Mouse (Mus musculus): ENCODE data around the gene Pnpla8. TPM values are rescaled to one million over a fixed set of nuclear protein-coding genes. Genes with fewer than 3 reads are reported as not detected.

Pnpla8 gene
- polyA plus RNA-seq, 1 experiment from 2014 or later, result 65.5 TPM

DNA sequence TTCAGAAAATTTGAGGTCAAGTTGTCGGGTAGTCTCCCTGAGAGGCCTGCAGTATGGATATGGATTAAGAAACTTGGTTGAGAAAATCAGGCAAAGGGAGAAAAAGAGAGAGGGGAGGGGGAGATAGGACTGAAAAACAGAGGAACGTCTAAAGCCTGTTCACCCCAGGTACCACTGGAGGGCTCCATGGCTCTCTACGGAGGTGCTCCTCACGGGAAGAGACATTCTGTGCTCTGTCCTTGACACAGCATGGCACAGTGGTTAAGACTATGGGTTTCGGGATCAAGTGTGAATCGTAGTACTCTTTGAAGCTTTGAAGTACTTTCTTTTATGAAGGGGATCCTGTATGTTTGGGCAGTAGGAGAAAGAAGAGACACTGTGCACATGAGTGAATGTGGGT, 106.3 kb downstream of the Pnpla8 start:
- Histone ChIP-seq H3K9ac (no peak overlapping the region), H3K4me2 (no peak overlapping the region), H3K27ac (ENCODE audit: poor library complexity, severe bottlenecking) (no peak overlapping the region), H3K9me3 (replicated peaks) (no peaks in the 10 kb centered on the region), H3K4me1 (replicated peaks) (peaks cover 8% of the 10 kb centered on the region; the same call in 1 of the 2 replicates), H3K27me3 (replicated peaks) (peaks cover 28% of the 10 kb centered on the region), H3K4me3 (no peak overlapping the region), H3K36me3 (no peaks in the 10 kb centered on the region)
- WGBS, result 35% methylated on average over 6 of the region's 6 CpGs
- ATAC-seq (ENCODE audit: insufficient number of reproducible peaks, low FRiP score), result no peak

DNA sequence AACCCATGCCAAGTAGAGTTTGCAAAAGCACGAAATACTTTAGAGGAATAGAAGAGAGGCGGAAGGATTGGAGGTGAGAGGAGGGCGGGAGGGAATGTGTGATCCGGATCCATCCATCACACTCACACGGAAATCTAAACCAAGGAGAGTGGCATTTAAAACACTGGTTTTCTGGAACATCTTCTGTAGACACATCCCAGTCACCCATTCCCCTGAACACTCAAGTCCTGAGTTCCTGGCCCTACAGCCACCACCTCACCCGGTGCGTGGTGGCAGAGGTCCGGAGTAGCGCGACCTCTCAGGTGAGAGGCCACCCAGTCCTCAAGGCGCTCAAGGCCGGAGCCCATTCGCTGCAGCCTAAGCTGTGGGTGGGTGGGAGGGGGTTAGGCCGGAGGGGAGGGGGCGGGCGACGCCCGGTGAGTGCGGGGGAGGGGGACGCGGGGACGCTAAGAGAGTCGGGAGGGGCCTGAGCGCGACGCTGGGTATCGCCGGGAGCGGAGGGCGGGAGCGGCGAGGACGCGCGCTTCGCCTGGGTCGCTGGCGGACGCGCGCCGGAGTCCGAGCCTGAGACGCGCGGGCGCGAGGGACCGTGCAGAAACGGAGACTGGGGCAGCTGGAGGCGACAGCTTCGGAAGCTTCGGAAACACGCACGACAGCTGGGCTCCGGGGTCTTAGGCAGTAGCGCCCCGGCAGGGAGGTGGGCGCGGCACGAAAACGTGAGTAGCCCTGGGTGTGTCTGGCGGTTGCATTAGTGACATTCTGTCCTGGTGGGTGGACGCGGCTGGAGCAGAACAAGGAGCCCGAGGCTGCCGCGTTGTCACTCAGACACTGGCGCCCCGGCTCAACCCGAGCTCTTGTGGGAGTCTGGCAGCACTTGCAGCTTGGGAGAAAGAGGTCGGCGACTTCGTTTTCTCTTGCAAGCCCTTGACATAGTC, 107.5 kb downstream of the Pnpla8 start, which contains the start of gene Nrcam:
Gene Nrcam (plus strand): TSS at position 505 of the 935 bp plus-strand sequence.
- H3K27me3 ChIP-seq (replicated peaks), result peaks cover 31% of the 10 kb centered on the region
- H3K4me3 ChIP-seq, result peak within 1 kb of the TSS; percentile 63
- H3K36me3 ChIP-seq, result no peaks in the 10 kb centered on the region
- peaks cover 8% of the 10 kb centered on the region; the same call in 1 of the 2 replicates for H3K4me1 ChIP-seq (replicated peaks)
- H3K9me3 ChIP-seq (replicated peaks), result no peaks in the 10 kb centered on the region
- ATAC-seq (ENCODE audit: insufficient number of reproducible peaks, low FRiP score), result peak; percentile 61
- peak within 1 kb of the TSS; percentile 63 for H3K9ac ChIP-seq
- WGBS, result 2% methylated on average over 74 of the region's 74 CpGs
- peak within 1 kb of the TSS; percentile 99 for H3K4me2 ChIP-seq
- no peak within 1 kb of the TSS for H3K27ac ChIP-seq (ENCODE audit: poor library complexity, severe bottlenecking)

DNA sequence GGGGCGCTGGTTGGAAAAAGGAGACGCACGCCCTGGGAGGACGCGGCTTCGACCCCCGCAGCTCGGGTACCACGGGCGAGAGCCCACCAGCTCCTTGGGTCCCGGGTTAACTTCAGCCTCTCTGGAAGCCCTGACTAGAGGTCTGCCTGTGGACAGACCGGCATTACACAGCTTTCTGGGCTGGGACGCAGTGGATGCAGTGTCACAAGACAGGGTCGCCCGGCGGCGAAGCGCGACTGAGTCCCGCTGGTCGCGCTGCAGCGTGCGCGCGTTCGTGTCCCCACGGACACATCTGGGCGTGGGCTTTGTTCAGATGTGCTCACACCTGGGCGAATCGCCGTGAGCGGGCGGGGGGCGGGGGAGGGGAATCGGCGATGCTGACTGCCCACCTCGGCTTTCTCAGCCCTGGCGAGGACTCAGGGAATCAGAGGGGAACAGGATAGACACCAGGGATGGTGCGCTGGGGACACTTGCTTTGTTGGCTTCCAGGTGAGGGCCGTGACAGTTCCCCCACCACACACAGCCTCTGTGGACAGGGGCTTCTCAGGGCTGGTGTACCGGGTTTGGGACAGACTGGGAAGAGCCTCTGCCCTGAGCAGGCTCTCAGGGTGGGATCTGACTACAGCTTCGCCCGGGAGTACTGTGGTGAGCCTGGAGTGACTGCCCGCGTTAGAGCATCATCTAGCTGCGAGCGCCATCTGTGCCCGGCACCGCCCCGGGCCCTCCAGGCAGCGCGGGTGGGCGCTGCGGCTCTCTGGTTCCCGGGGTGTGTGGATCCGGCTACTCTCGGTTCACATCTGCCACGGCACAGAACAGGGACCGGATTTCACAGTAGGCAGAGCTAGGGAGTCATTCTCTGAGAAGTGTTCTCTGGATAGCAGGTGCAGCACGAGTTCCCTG, 108.4 kb downstream of the Pnpla8 start:
- peak overlapping the region; percentile 63 for H3K4me3 ChIP-seq
- peak; percentile 36; the same call in 1 of the 2 replicates for ATAC-seq (ENCODE audit: insufficient number of reproducible peaks, low FRiP score)
- no peaks in the 10 kb centered on the region for H3K36me3 ChIP-seq
- H3K9ac ChIP-seq, result peak overlapping the region; percentile 63
- H3K4me2 ChIP-seq, result peak overlapping the region; percentile 99
- peaks cover 8% of the 10 kb centered on the region; the same call in 1 of the 2 replicates for H3K4me1 ChIP-seq (replicated peaks)
- WGBS, result under 1% methylated on average over 60 of the region's 61 CpGs
- H3K27me3 ChIP-seq (replicated peaks), result peaks cover 31% of the 10 kb centered on the region
- H3K9me3 ChIP-seq (replicated peaks), result no peaks in the 10 kb centered on the region
- no peak overlapping the region for H3K27ac ChIP-seq (ENCODE audit: poor library complexity, severe bottlenecking)

DNA sequence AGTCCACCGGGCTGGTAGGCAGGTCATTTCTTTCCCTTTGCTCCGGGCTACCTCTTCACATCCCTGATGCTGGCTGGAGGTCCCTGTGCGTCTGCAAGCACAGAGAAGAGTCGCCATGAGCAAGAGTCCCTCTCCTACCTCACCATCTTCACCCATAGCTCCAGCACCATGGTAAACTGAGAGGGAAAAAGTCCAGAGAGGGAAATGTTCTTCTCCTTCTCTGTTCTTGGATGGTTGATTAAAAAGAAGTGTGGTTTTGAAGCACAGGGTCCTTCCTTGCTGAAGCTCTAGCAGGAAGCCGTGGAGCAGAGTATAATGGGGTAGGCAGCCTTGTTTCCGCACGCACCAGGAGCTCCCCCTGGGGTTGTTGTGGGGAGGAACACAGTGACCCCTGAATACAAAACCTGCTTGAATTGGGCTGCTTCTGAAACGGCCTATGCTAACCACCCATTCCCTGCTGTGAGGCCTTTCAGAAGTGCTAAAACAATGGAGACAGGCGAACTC, 109.1 kb downstream of the Pnpla8 start:
- 2% methylated on average over 9 of the region's 9 CpGs for WGBS
- ATAC-seq (ENCODE audit: insufficient number of reproducible peaks, low FRiP score), result no peak
- no peak overlapping the region; the same call in 1 of the 2 replicates for H3K9ac ChIP-seq
- peaks cover 31% of the 10 kb centered on the region for H3K27me3 ChIP-seq (replicated peaks)
- H3K9me3 ChIP-seq (replicated peaks), result no peaks in the 10 kb centered on the region
- peak overlapping the region; percentile 99 for H3K4me2 ChIP-seq
- H3K4me1 ChIP-seq (replicated peaks), result peaks cover 8% of the 10 kb centered on the region; the same call in 1 of the 2 replicates
- no peaks in the 10 kb centered on the region for H3K36me3 ChIP-seq
- H3K27ac ChIP-seq (ENCODE audit: poor library complexity, severe bottlenecking), result no peak overlapping the region
- H3K4me3 ChIP-seq, result peak overlapping the region; percentile 63

DNA sequence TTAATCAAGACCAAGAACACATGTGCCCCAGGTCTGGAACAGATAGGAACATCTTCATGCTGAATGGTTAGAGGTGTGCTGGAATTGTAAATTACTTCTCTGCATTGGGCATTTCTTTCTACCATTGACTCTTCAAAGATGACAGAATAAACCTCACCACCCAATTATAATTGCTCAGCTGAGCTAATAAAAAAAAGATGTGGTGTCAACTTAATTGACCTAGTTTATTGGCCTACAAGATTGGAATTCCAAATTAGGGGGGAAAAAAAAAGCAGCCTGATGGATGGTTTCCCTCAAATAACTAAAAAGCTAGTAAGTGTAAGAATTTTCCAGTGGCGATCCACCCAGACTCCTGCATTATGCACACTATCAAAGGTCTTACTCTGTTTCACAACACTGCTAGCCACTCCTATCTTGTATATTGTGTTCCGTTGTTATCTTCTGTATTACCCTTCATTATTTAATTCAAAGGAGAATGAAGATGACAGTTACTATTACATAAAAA, 116.0 kb downstream of the Pnpla8 start:
- 83% methylated on average over 2 of the region's 2 CpGs for WGBS
- Histone ChIP-seq H3K4me3 (no peak overlapping the region), H3K4me1 (replicated peaks) (no peaks in the 10 kb centered on the region), H3K4me2 (no peak overlapping the region), H3K27me3 (replicated peaks) (peaks cover 5% of the 10 kb centered on the region), H3K9ac (no peak overlapping the region), H3K36me3 (no peaks in the 10 kb centered on the region), H3K27ac (ENCODE audit: poor library complexity, severe bottlenecking) (no peak overlapping the region), H3K9me3 (replicated peaks) (no peaks in the 10 kb centered on the region)
- ATAC-seq (ENCODE audit: insufficient number of reproducible peaks, low FRiP score), result no peak

DNA sequence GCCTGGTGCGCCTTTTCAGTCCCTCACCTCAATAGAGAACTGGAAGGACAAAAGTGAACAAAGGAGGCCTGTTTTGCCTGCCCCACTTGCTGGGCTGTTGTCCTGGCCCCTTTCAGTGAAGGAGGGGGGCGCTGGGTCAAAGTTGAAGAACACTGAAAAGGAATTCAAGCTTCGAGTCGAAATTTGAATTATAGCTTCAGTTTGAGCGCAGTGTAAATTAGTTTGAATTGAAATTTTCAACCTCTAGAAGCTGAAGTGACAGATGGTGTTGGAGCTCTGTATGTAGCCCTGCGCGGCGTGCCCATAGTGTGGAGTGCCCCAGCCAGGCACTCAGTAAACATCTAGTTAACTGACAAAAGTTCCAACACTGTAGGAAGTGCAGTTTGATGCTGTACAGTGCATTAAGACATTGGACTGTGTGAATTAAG, 117.0 kb downstream of the Pnpla8 start:
- no peak overlapping the region for H3K4me3 ChIP-seq
- H3K27ac ChIP-seq (ENCODE audit: poor library complexity, severe bottlenecking), result no peak overlapping the region
- no peaks in the 10 kb centered on the region for H3K4me1 ChIP-seq (replicated peaks)
- no peak overlapping the region for H3K4me2 ChIP-seq
- no peaks in the 10 kb centered on the region for H3K9me3 ChIP-seq (replicated peaks)
- H3K9ac ChIP-seq, result no peak overlapping the region
- 63% methylated on average over 8 of the region's 8 CpGs for WGBS
- no peak for ATAC-seq (ENCODE audit: insufficient number of reproducible peaks, low FRiP score)
- H3K27me3 ChIP-seq (replicated peaks), result no peaks in the 10 kb centered on the region
- no peaks in the 10 kb centered on the region for H3K36me3 ChIP-seq

DNA sequence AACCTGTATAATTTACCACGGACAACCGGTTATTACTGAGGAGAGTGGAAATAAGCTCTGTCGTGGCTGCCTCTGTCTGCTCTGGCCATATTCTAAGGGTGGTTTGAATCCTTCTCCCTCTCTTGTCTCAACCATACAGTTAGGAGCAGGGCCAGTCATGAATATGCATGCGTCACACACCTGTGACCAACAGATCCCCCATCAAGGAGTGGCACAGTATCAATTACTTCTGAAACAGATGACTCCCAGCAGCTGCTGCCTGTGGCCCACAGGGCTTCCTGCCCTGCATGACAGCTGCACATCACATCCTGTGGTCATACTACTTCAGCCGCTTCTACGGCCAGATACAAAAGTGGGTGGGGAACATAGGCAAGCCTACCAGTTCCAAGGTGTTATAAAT, 122.9 kb downstream of the Pnpla8 start:
- H3K27ac ChIP-seq (ENCODE audit: poor library complexity, severe bottlenecking), result no peak overlapping the region
- no peaks in the 10 kb centered on the region for H3K4me1 ChIP-seq (replicated peaks)
- no peaks in the 10 kb centered on the region for H3K9me3 ChIP-seq (replicated peaks)
- H3K36me3 ChIP-seq, result no peaks in the 10 kb centered on the region
- H3K4me2 ChIP-seq, result no peak overlapping the region
- no peak overlapping the region for H3K4me3 ChIP-seq
- no peak overlapping the region for H3K9ac ChIP-seq
- ATAC-seq (ENCODE audit: insufficient number of reproducible peaks, low FRiP score), result no peak
- 71% methylated on average over 6 of the region's 6 CpGs for WGBS
- H3K27me3 ChIP-seq (replicated peaks), result no peaks in the 10 kb centered on the region

DNA sequence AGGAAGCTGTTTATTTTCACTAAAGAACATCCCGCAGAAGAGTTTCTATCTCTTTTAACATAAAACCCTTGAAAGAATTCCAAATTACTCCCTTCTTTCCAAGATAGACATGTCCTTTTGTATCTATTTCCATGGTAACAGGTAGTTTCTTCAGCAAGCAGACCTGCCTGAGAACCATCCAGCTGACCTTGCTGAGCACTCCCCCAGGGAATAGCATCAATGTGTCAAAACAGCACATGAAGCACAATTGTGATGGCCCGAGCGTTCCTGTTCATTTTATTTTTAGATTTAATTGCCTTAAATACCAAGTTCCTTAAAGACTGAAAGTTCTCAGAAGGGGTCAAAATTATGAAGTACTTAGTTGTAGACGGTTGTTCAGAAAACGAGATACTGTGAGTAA, 124.1 kb downstream of the Pnpla8 start:
- Histone ChIP-seq H3K4me3 (no peak overlapping the region), H3K27ac (ENCODE audit: poor library complexity, severe bottlenecking) (no peak overlapping the region), H3K27me3 (replicated peaks) (no peaks in the 10 kb centered on the region), H3K36me3 (no peaks in the 10 kb centered on the region), H3K4me2 (no peak overlapping the region), H3K9ac (no peak overlapping the region), H3K9me3 (replicated peaks) (no peaks in the 10 kb centered on the region), H3K4me1 (replicated peaks) (no peaks in the 10 kb centered on the region)
- ATAC-seq (ENCODE audit: insufficient number of reproducible peaks, low FRiP score), result no peak
- WGBS, result 71% methylated on average over 5 of the region's 5 CpGs

DNA sequence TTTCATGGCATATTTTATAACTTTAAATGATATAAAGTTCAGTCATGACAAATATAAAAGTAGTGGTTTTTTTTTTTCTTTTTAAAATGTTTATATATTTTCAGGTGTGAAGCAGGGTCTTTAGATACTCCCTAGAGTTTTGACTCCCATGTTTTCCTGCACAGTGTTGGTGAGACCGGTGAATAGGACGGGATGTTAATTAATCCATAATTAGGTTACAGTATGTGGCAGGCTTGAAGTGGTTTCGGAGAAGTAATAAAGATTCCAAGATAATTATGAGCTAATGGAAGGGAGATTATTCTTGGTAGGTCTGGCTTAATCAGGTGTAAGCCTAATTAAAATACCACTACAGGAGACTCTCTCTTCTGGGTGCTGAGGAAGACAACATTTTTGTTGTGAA, 125.0 kb downstream of the Pnpla8 start:
- Histone ChIP-seq H3K27ac (ENCODE audit: poor library complexity, severe bottlenecking) (no peak overlapping the region), H3K27me3 (replicated peaks) (no peaks in the 10 kb centered on the region), H3K4me1 (replicated peaks) (no peaks in the 10 kb centered on the region), H3K9me3 (replicated peaks) (no peaks in the 10 kb centered on the region), H3K4me3 (no peak overlapping the region), H3K9ac (no peak overlapping the region), H3K4me2 (no peak overlapping the region), H3K36me3 (no peaks in the 10 kb centered on the region)
- no peak for ATAC-seq (ENCODE audit: insufficient number of reproducible peaks, low FRiP score)
- WGBS, result 79% methylated on average over 3 of the region's 3 CpGs

DNA sequence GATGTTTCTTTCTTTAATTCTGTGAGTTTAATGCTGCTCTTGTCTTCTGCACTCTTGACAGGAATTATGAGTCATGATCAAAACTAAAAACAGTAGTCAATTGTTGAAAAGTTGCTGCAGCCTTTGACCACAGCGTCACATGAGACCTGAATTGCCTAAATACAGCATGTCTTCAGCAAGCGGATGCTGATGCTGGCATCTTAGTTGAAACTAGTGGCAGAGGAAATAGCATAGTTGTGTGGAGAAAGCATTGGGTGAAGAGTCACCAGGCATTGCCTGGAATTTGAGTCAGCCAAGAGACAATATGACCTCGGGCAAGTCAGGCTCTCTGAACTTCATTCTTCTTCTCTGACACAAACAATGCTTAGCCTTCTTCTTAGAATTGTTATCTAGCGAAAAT, 133.9 kb downstream of the Pnpla8 start:
- 76% methylated on average over 4 of the region's 4 CpGs for WGBS
- no peaks in the 10 kb centered on the region for H3K9me3 ChIP-seq (replicated peaks)
- H3K4me3 ChIP-seq, result no peak overlapping the region
- no peak overlapping the region for H3K27ac ChIP-seq (ENCODE audit: poor library complexity, severe bottlenecking)
- H3K27me3 ChIP-seq (replicated peaks), result no peaks in the 10 kb centered on the region
- H3K4me1 ChIP-seq (replicated peaks), result no peaks in the 10 kb centered on the region
- H3K36me3 ChIP-seq, result no peaks in the 10 kb centered on the region
- no peak overlapping the region for H3K9ac ChIP-seq
- ATAC-seq (ENCODE audit: insufficient number of reproducible peaks, low FRiP score), result no peak
- no peak overlapping the region for H3K4me2 ChIP-seq

Measured in heart, embryonic 12.5 days (tissue).